Mouse (Mus musculus): ENCODE results near the gene Schip1. TPM values are rescaled to one million over a fixed set of nuclear protein-coding genes. Genes with fewer than 3 reads are reported as not detected.

The Schip1 gene
- polyA plus RNA-seq, 1 experiment from 2014 or later = 152 TPM

GRCm38 (mm10) chr3:68630821-68631220 is 566.2 kb downstream of the Schip1 start:
- no peaks in the 10 kb centered on the region for H3K9me3 ChIP-seq (ENCODE audit: control insufficient read depth, low read length)
- H3K27me3 ChIP-seq (ENCODE audit: control insufficient read depth, insufficient read depth, low read length) = no peaks in the 10 kb centered on the region
- H3K4me3 ChIP-seq (replicated peaks; ENCODE audit: low read depth, low read length) = no peak overlapping the region
- 44% methylated on average over 3 of the region's 3 CpGs for WGBS
- ATAC-seq (ENCODE audit: low FRiP score, low TSS enrichment) (no peak), DNase-seq (no peak)
- H3K36me3 ChIP-seq (ENCODE audit: control insufficient read depth, insufficient read depth, low read length) = peaks cover 18% of the 10 kb centered on the region
- no peaks in the 10 kb centered on the region for H3K4me1 ChIP-seq (ENCODE audit: control insufficient read depth, insufficient read depth, low read length)
- no peak overlapping the region for H3K9ac ChIP-seq (replicated peaks; ENCODE audit: low read length)
- no peak overlapping the region for H3K4me2 ChIP-seq (ENCODE audit: low read length)
- no peak overlapping the region for H3K27ac ChIP-seq (replicated peaks; ENCODE audit: low read depth, low read length)

GRCm38 (mm10) chr3:68632714-68633113 is 568.1 kb downstream of the Schip1 start:
- ATAC-seq (ENCODE audit: low FRiP score, low TSS enrichment) (no peak), DNase-seq (no peak)
- WGBS = 88% methylated on average over 3 of the region's 3 CpGs

GRCm38 (mm10) chr3:68633577-68633976 is 569.0 kb downstream of the Schip1 start:
- no peak for DNase-seq
- WGBS = 93% methylated on average over 4 of the region's 4 CpGs
- Histone ChIP-seq H3K4me2 (ENCODE audit: low read length) (no peak overlapping the region), H3K9ac (replicated peaks; ENCODE audit: low read length) (no peak overlapping the region), H3K9me3 (ENCODE audit: control insufficient read depth, low read length) (no peaks in the 10 kb centered on the region), H3K36me3 (ENCODE audit: control insufficient read depth, insufficient read depth, low read length) (no peaks in the 10 kb centered on the region), H3K4me3 (replicated peaks; ENCODE audit: low read depth, low read length) (no peak overlapping the region), H3K4me1 (ENCODE audit: control insufficient read depth, insufficient read depth, low read length) (no peaks in the 10 kb centered on the region), H3K27ac (replicated peaks; ENCODE audit: low read depth, low read length) (no peak overlapping the region), H3K27me3 (ENCODE audit: control insufficient read depth, insufficient read depth, low read length) (no peaks in the 10 kb centered on the region)
- no peak for ATAC-seq (ENCODE audit: low FRiP score, low TSS enrichment)

More at GRCm38 (mm10) chr3:68632714-68633113, 568.1 kb downstream of the Schip1 start:
- Histone ChIP-seq H3K36me3 (ENCODE audit: control insufficient read depth, insufficient read depth, low read length) (0 out of 2 replicates have a peak, but pooled peaks cover 3% of the 10 kb centered on the region), H3K4me3 (replicated peaks; ENCODE audit: low read depth, low read length) (no peak overlapping the region), H3K27me3 (ENCODE audit: control insufficient read depth, insufficient read depth, low read length) (no peaks in the 10 kb centered on the region), H3K4me1 (ENCODE audit: control insufficient read depth, insufficient read depth, low read length) (no peaks in the 10 kb centered on the region), H3K27ac (replicated peaks; ENCODE audit: low read depth, low read length) (no peak overlapping the region), H3K4me2 (ENCODE audit: low read length) (no peak overlapping the region), H3K9ac (replicated peaks; ENCODE audit: low read length) (no peak overlapping the region), H3K9me3 (ENCODE audit: control insufficient read depth, low read length) (no peaks in the 10 kb centered on the region)

GRCm38 (mm10) chr3:68637960-68638359 is 573.4 kb downstream of the Schip1 start:
- H3K4me3 ChIP-seq (replicated peaks; ENCODE audit: low read depth, low read length) = no peak overlapping the region
- no peak for ATAC-seq (ENCODE audit: low FRiP score, low TSS enrichment)
- DNase-seq = no peak
- no peak overlapping the region for H3K27ac ChIP-seq (replicated peaks; ENCODE audit: low read depth, low read length)
- H3K36me3 ChIP-seq (ENCODE audit: control insufficient read depth, insufficient read depth, low read length) = no peaks in the 10 kb centered on the region
- H3K9ac ChIP-seq (replicated peaks; ENCODE audit: low read length) = no peak overlapping the region
- no peaks in the 10 kb centered on the region for H3K9me3 ChIP-seq (ENCODE audit: control insufficient read depth, low read length)
- no peak overlapping the region for H3K4me2 ChIP-seq (ENCODE audit: low read length)
- WGBS = 13% methylated on average over 7 of the region's 7 CpGs
- no peaks in the 10 kb centered on the region for H3K27me3 ChIP-seq (ENCODE audit: control insufficient read depth, insufficient read depth, low read length)
- no peaks in the 10 kb centered on the region for H3K4me1 ChIP-seq (ENCODE audit: control insufficient read depth, insufficient read depth, low read length)

- Histone ChIP-seq H3K4me3 (replicated peaks; ENCODE audit: low read depth, low read length) (no peak overlapping the region), H3K27ac (replicated peaks; ENCODE audit: low read depth, low read length) (no peak overlapping the region), H3K4me1 (ENCODE audit: control insufficient read depth, insufficient read depth, low read length) (no peaks in the 10 kb centered on the region), H3K27me3 (ENCODE audit: control insufficient read depth, insufficient read depth, low read length) (no peaks in the 10 kb centered on the region), H3K4me2 (ENCODE audit: low read length) (no peak overlapping the region), H3K9ac (replicated peaks; ENCODE audit: low read length) (no peak overlapping the region), H3K36me3 (ENCODE audit: control insufficient read depth, insufficient read depth, low read length) (no peaks in the 10 kb centered on the region), H3K9me3 (ENCODE audit: control insufficient read depth, low read length) (no peaks in the 10 kb centered on the region)
- ATAC-seq (ENCODE audit: low FRiP score, low TSS enrichment) (no peak), DNase-seq (no peak)
- WGBS = 90% methylated on average over 1 of the region's 1 CpGs
These were observed 574.1 kb downstream of the Schip1 start for GRCm38 (mm10) chr3:68638703-68639102.

GRCm38 (mm10) chr3:68642935-68643334 is 578.3 kb downstream of the Schip1 start:
- no peak overlapping the region for H3K27ac ChIP-seq (replicated peaks; ENCODE audit: low read depth, low read length)
- no peaks in the 10 kb centered on the region for H3K36me3 ChIP-seq (ENCODE audit: control insufficient read depth, insufficient read depth, low read length)
- WGBS = 92% methylated on average over 7 of the region's 7 CpGs

GRCm38 (mm10) chr3:68646387-68647130 is 582.0 kb downstream of the Schip1 start:
- H3K27me3 ChIP-seq (ENCODE audit: control insufficient read depth, insufficient read depth, low read length) = no peaks in the 10 kb centered on the region
- H3K27ac ChIP-seq (replicated peaks; ENCODE audit: low read depth, low read length) = no peak overlapping the region
- no peaks in the 10 kb centered on the region for H3K9me3 ChIP-seq (ENCODE audit: control insufficient read depth, low read length)
- H3K9ac ChIP-seq (replicated peaks; ENCODE audit: low read length) = no peak overlapping the region
- DNase-seq = no peak
- H3K4me1 ChIP-seq (ENCODE audit: control insufficient read depth, insufficient read depth, low read length) = no peaks in the 10 kb centered on the region
- ATAC-seq (ENCODE audit: low FRiP score, low TSS enrichment) = no peak
- H3K36me3 ChIP-seq (ENCODE audit: control insufficient read depth, insufficient read depth, low read length) = no peaks in the 10 kb centered on the region
- WGBS = 88% methylated on average over 6 of the region's 6 CpGs
- H3K4me3 ChIP-seq (replicated peaks; ENCODE audit: low read depth, low read length) = no peak overlapping the region
- H3K4me2 ChIP-seq (ENCODE audit: low read length) = no peak overlapping the region

More at GRCm38 (mm10) chr3:68642935-68643334, 578.3 kb downstream of the Schip1 start:
- no peaks in the 10 kb centered on the region for H3K9me3 ChIP-seq (ENCODE audit: control insufficient read depth, low read length)
- H3K4me2 ChIP-seq (ENCODE audit: low read length) = no peak overlapping the region
- no peaks in the 10 kb centered on the region for H3K4me1 ChIP-seq (ENCODE audit: control insufficient read depth, insufficient read depth, low read length)
- H3K9ac ChIP-seq (replicated peaks; ENCODE audit: low read length) = no peak overlapping the region
- no peak for ATAC-seq (ENCODE audit: low FRiP score, low TSS enrichment)
- no peaks in the 10 kb centered on the region for H3K27me3 ChIP-seq (ENCODE audit: control insufficient read depth, insufficient read depth, low read length)
- DNase-seq = no peak
- no peak overlapping the region for H3K4me3 ChIP-seq (replicated peaks; ENCODE audit: low read depth, low read length)

- ATAC-seq (ENCODE audit: low FRiP score, low TSS enrichment) (no peak), DNase-seq (no peak)
- no peaks in the 10 kb centered on the region for H3K4me1 ChIP-seq (ENCODE audit: control insufficient read depth, insufficient read depth, low read length)
- no peak overlapping the region for H3K27ac ChIP-seq (replicated peaks; ENCODE audit: low read depth, low read length)
- no peaks in the 10 kb centered on the region for H3K36me3 ChIP-seq (ENCODE audit: control insufficient read depth, insufficient read depth, low read length)
- no peaks in the 10 kb centered on the region for H3K27me3 ChIP-seq (ENCODE audit: control insufficient read depth, insufficient read depth, low read length)
- H3K4me2 ChIP-seq (ENCODE audit: low read length) = no peak overlapping the region
- no peak overlapping the region for H3K9ac ChIP-seq (replicated peaks; ENCODE audit: low read length)
- WGBS = 95% methylated on average over 3 of the region's 3 CpGs
- H3K9me3 ChIP-seq (ENCODE audit: control insufficient read depth, low read length) = no peaks in the 10 kb centered on the region
- H3K4me3 ChIP-seq (replicated peaks; ENCODE audit: low read depth, low read length) = no peak overlapping the region
These were observed 582.7 kb downstream of the Schip1 start for GRCm38 (mm10) chr3:68647282-68647681.

GRCm38 (mm10) chr3:68650251-68650650 is 585.6 kb downstream of the Schip1 start:
- Histone ChIP-seq H3K9ac (replicated peaks; ENCODE audit: low read length) (no peak overlapping the region), H3K36me3 (ENCODE audit: control insufficient read depth, insufficient read depth, low read length) (no peaks in the 10 kb centered on the region), H3K4me1 (ENCODE audit: control insufficient read depth, insufficient read depth, low read length) (no peaks in the 10 kb centered on the region), H3K9me3 (ENCODE audit: control insufficient read depth, low read length) (no peaks in the 10 kb centered on the region), H3K4me2 (ENCODE audit: low read length) (no peak overlapping the region), H3K4me3 (replicated peaks; ENCODE audit: low read depth, low read length) (no peak overlapping the region), H3K27me3 (ENCODE audit: control insufficient read depth, insufficient read depth, low read length) (no peaks in the 10 kb centered on the region), H3K27ac (replicated peaks; ENCODE audit: low read depth, low read length) (no peak overlapping the region)
- DNase-seq = no peak
- ATAC-seq (ENCODE audit: low FRiP score, low TSS enrichment) = no peak
- WGBS = 91% methylated on average over 3 of the region's 3 CpGs
